Mouse (Mus musculus): Measurements from ENCODE around the gene Neurl4. TPM values are rescaled to one million over a fixed set of nuclear protein-coding genes. Genes with fewer than 3 reads are reported as not detected.

Gene Neurl4
- polyA plus RNA-seq, 1 experiment, result 42.2 TPM

DNA sequence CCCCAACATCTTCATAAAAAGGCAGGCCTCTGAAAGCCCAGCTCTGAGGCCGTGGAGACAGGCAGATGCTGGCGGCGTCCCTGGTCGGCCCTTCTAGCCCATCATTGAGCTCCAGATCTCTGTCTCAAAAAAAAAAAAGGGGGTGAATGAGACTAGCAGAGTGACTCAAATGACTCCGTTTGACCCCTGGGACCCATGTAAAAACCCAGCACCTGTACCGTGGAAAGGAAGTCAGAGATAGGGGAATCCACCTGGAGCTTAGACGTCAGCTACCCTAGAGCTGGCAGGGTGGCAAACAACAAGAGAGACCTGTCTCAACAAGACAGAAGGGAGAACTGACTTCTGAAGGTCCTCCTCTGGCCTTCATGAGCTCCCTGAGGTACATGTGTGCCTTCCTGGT lies 29.1 kb upstream of the Neurl4 start:
- H3K27me3 ChIP-seq (ENCODE audit: control insufficient read depth, insufficient read depth, insufficient read length), result peaks cover 8% of the 10 kb centered on the region
- H3K4me3 ChIP-seq, result no peak overlapping the region
- no peaks in the 10 kb centered on the region for H3K79me2 ChIP-seq (ENCODE audit: control insufficient read depth, insufficient read depth)
- no peaks in the 10 kb centered on the region for H3K36me3 ChIP-seq (ENCODE audit: control insufficient read depth, insufficient read depth)
- TF ChIP-seq POLR2A (IDR thresholded peaks at IDR 0.05; ENCODE audit: insufficient read length, low read depth), result no peak
- TF ChIP-seq MAX (IDR thresholded peaks at IDR 0.05; ENCODE audit: low read depth), result no peak
- TF ChIP-seq SRF (IDR thresholded peaks at IDR 0.05; ENCODE audit: control insufficient read depth, insufficient read length, low read depth), result no peak
- H3K4me2 ChIP-seq (ENCODE audit: low read depth), result no peak overlapping the region
- no peak overlapping the region for H3ac ChIP-seq (ENCODE audit: control insufficient read depth, insufficient read length)

- H3ac ChIP-seq (ENCODE audit: control insufficient read depth, insufficient read length), result no peak overlapping the region
- no peaks in the 10 kb centered on the region for H3K79me2 ChIP-seq (ENCODE audit: control insufficient read depth, insufficient read depth)
- no peaks in the 10 kb centered on the region for H3K36me3 ChIP-seq (ENCODE audit: control insufficient read depth, insufficient read depth)
- TF ChIP-seq MYOD1 (IDR thresholded peaks at IDR 0.05; ENCODE audit: control insufficient read depth in 1 of 3, insufficient read length in 2 of 3, low read depth in 2 of 3) (no peak), CEBPB (IDR thresholded peaks at IDR 0.05; ENCODE audit: insufficient read depth, poor library complexity, severe bottlenecking) (no peak), SRF (IDR thresholded peaks at IDR 0.05; ENCODE audit: control insufficient read depth, insufficient read length, low read depth) (no peak), REST (IDR thresholded peaks at IDR 0.05; ENCODE audit: insufficient read depth, insufficient read length) (no peak), TCF3 (IDR thresholded peaks at IDR 0.05; ENCODE audit: insufficient read length, low read depth) (no peak), TCF12 (IDR thresholded peaks at IDR 0.05; ENCODE audit: insufficient read depth, poor library complexity, severe bottlenecking) (no peak), MYOG (IDR thresholded peaks at IDR 0.05; ENCODE audit: control insufficient read depth in 1 of 3, insufficient read depth in 1 of 3, insufficient read length in 2 of 3, low read depth in 2 of 3) (no peak), E2F4 (IDR thresholded peaks at IDR 0.05; ENCODE audit: insufficient read depth) (no peak), MAX (IDR thresholded peaks at IDR 0.05; ENCODE audit: low read depth) (no peak), USF1 (IDR thresholded peaks at IDR 0.05; ENCODE audit: low read depth) (no peak), POLR2A (IDR thresholded peaks at IDR 0.05; ENCODE audit: insufficient read length, low read depth) (no peak), POLR2AphosphoS2 (IDR thresholded peaks at IDR 0.05; ENCODE audit: insufficient read length, low read depth) (no peak)
- H3K4me2 ChIP-seq (ENCODE audit: low read depth), result no peak overlapping the region
- no peak overlapping the region for H3K4me3 ChIP-seq
- peaks cover 2% of the 10 kb centered on the region for H3K27me3 ChIP-seq (ENCODE audit: control insufficient read depth, insufficient read depth, insufficient read length)
Measured at GRCm38 (mm10) chr11:69872451-69872850, 28.4 kb upstream of the Neurl4 start.

- Histone ChIP-seq H3K36me3 (ENCODE audit: control insufficient read depth, insufficient read depth) (no peaks in the 10 kb centered on the region), H3K79me2 (ENCODE audit: control insufficient read depth, insufficient read depth) (peaks cover 28% of the 10 kb centered on the region), H3K27me3 (ENCODE audit: control insufficient read depth, insufficient read depth, insufficient read length) (no peaks in the 10 kb centered on the region), H3K4me2 (ENCODE audit: low read depth) (no peak overlapping the region), H3K4me3 (no peak overlapping the region), H3ac (ENCODE audit: control insufficient read depth, insufficient read length) (no peak overlapping the region)
- peak; percentile 21 for TF ChIP-seq POLR2AphosphoS2 (IDR thresholded peaks at IDR 0.05; ENCODE audit: insufficient read length, low read depth)
- TF ChIP-seq MYOD1 (IDR thresholded peaks at IDR 0.05; ENCODE audit: control insufficient read depth in 1 of 3, insufficient read length in 2 of 3, low read depth in 2 of 3), result no peak
- TF ChIP-seq SRF (IDR thresholded peaks at IDR 0.05; ENCODE audit: control insufficient read depth, insufficient read length, low read depth), result no peak
- TF ChIP-seq MYOG (IDR thresholded peaks at IDR 0.05; ENCODE audit: control insufficient read depth in 1 of 3, insufficient read depth in 1 of 3, insufficient read length in 2 of 3, low read depth in 2 of 3), result no peak
- no peak for TF ChIP-seq USF1 (IDR thresholded peaks at IDR 0.05; ENCODE audit: low read depth)
- no peak for TF ChIP-seq TCF3 (IDR thresholded peaks at IDR 0.05; ENCODE audit: insufficient read length, low read depth)
Measured at GRCm38 (mm10) chr11:69876186-69876585, 24.7 kb upstream of the Neurl4 start.

GRCm38 (mm10) chr11:69876867-69877266 lies 24.0 kb upstream of the Neurl4 start:
- no peaks in the 10 kb centered on the region for H3K36me3 ChIP-seq (ENCODE audit: control insufficient read depth, insufficient read depth)
- H3K27me3 ChIP-seq (ENCODE audit: control insufficient read depth, insufficient read depth, insufficient read length), result no peaks in the 10 kb centered on the region
- H3K4me2 ChIP-seq (ENCODE audit: low read depth), result peak overlapping the region; percentile 91
- H3K4me3 ChIP-seq, result peak overlapping the region; percentile 94
- no peak overlapping the region for H3ac ChIP-seq (ENCODE audit: control insufficient read depth, insufficient read length)
- peaks cover 28% of the 10 kb centered on the region for H3K79me2 ChIP-seq (ENCODE audit: control insufficient read depth, insufficient read depth)
- TF ChIP-seq MAX (IDR thresholded peaks at IDR 0.05; ENCODE audit: low read depth) (no peak), POLR2A (IDR thresholded peaks at IDR 0.05; ENCODE audit: insufficient read length, low read depth) (peak; percentile 35), CEBPB (IDR thresholded peaks at IDR 0.05; ENCODE audit: insufficient read depth, poor library complexity, severe bottlenecking) (no peak), E2F4 (IDR thresholded peaks at IDR 0.05; ENCODE audit: insufficient read depth) (no peak), TCF3 (IDR thresholded peaks at IDR 0.05; ENCODE audit: insufficient read length, low read depth) (no peak), MYOG (IDR thresholded peaks at IDR 0.05; ENCODE audit: control insufficient read depth in 1 of 3, insufficient read depth in 1 of 3, insufficient read length in 2 of 3, low read depth in 2 of 3) (peak in 1 of 3 experiments; percentile 18), POLR2AphosphoS2 (IDR thresholded peaks at IDR 0.05; ENCODE audit: insufficient read length, low read depth) (peak; percentile 95), MYOD1 (IDR thresholded peaks at IDR 0.05; ENCODE audit: control insufficient read depth in 1 of 3, insufficient read length in 2 of 3, low read depth in 2 of 3) (no peak), USF1 (IDR thresholded peaks at IDR 0.05; ENCODE audit: low read depth) (no peak), REST (IDR thresholded peaks at IDR 0.05; ENCODE audit: insufficient read depth, insufficient read length) (no peak), SRF (IDR thresholded peaks at IDR 0.05; ENCODE audit: control insufficient read depth, insufficient read length, low read depth) (no peak), TCF12 (IDR thresholded peaks at IDR 0.05; ENCODE audit: insufficient read depth, poor library complexity, severe bottlenecking) (no peak)

- no peak for TF ChIP-seq TCF12 (IDR thresholded peaks at IDR 0.05; ENCODE audit: insufficient read depth, poor library complexity, severe bottlenecking)
- no peak for TF ChIP-seq REST (IDR thresholded peaks at IDR 0.05; ENCODE audit: insufficient read depth, insufficient read length)
- H3ac ChIP-seq (ENCODE audit: control insufficient read depth, insufficient read length), result peak within 1 kb of the TSS; percentile 66
- H3K27me3 ChIP-seq (ENCODE audit: control insufficient read depth, insufficient read depth, insufficient read length), result no peaks in the 10 kb centered on the region
- H3K4me3 ChIP-seq, result peak within 1 kb of the TSS; percentile 94
- H3K36me3 ChIP-seq (ENCODE audit: control insufficient read depth, insufficient read depth), result no peaks in the 10 kb centered on the region
- H3K79me2 ChIP-seq (ENCODE audit: control insufficient read depth, insufficient read depth), result peaks cover 28% of the 10 kb centered on the region
- peak within 1 kb of the TSS; percentile 91 for H3K4me2 ChIP-seq (ENCODE audit: low read depth)
Measured at GRCm38 (mm10) chr11:69877878-69878277, 23.0 kb upstream of the Neurl4 start, which contains the start of gene Tmem95. Gene Tmem95, minus strand, starts transcription at chr11:69878018.

All from myocyte (in vitro differentiated cells).